Mouse (Mus musculus): ENCODE results near the gene Tmed2. TPM values are rescaled to one million over a fixed set of nuclear protein-coding genes. Genes with fewer than 3 reads are reported as not detected.

Tmed2 gene
- 125 and 160 TPM in 2 replicates for polyA plus RNA-seq (2012; rRNA removed; ENCODE audit: low replicate concordance)

DNA sequence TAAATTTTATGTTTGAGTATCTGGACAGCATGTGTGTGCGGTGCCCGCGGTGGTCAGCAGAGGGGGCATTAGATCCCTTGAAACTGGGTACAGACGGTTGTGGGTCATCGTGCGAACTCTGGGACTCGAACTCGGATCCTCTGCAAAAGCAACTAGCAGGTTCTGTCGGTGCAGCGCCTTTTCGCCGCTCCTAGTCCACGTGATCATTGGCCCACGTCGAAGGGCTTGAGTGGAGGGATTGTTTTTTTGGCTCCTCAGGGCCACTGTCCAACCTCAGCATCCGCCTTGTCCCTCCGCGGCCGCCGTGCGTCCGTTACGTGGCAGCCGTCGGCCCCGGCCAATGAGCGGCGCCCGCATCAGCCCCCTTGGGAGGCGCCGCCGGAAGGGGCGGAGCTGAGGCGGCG, at the start of gene Tmed2:
TSS of gene Tmed2 (plus strand) at position 313 of the 404 bp plus-strand sequence.

GRCm38 (mm10) chr5:124530655-124531582, 9.6 kb upstream of the Tmed2 start, which contains the start of gene Rilpl1:
TSS of gene Rilpl1 (minus strand) at chr5:124531391.

DNA sequence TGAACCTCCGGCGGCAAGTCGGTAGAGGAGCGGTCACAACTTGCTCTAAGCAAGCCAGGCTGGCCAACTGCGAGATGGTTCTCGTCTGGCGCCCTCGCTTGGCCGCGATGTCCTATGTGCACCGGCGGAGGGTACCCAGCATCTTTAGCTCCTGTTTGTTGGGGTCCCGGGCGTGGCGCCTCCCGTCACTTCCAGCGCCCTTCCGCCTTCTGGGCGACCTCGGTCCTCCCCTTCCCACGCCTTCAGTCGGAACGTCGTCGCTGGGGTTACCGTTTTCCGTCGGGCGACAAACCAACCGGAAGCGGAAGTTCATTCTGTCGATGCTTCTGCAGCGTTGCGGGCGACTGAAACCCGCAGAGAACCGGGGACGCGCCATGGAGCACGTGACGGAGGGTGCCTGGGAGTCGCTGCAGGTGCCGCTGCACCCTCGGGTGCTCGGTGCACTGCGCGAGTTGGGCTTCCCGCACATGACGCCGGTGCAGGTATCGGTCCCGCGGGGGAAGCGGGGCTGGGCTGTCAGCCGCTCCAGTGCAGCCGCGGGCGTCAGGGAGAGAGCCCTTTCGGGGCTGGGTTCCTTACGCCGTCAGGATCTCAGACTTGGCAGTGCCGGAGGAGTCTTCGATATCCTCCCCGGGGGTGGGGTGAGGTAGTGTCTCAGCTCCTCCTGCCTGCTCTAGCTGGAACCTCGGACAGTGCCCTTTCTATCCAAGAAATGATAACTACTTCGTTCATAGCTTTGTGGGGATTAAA, 12.2 kb downstream of the Tmed2 start, which contains the start of gene Ddx55:
TSS of gene Ddx55 (plus strand) at position 307 of the 750 bp plus-strand sequence.

DNA sequence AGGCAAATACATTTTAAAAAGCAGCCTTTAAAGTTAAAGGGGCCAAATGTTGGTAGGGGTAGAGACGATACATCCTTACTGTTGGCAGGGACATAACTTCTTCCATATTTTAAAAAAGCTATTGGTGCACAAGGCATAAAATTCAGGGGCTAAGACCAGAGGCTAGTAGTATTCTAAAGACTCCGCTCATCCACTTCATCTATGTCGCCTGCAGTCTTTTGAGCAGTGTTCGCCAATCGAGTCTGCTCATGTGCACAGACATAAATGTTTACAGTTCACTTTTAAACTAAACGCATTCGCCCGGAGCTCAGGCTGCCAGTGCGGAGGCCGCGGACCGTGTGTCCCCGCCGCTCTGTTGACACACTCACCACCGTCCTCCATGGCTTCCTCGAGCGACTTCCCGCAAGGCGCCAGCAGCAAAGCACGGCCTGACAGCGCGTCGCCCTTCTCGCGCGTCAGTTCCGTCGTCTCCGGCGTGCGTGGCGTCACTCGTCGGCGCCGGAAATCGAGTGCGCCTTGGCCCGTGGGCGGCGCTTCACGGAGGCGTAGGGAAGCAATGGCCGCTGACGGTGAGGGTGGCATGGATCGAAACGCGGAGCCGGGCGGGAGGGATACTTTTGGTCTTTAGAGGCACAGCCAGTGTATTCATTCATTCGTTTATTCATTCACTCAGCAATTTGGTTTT, 38.3 kb downstream of the Tmed2 start, which contains the start of the genes Eif2b1 and Gtf2h3:
TSS of gene Eif2b1 (minus strand) at position 499 of the 685 bp plus-strand sequence.
TSS of gene Gtf2h3 (plus strand) at position 508 of the 685 bp plus-strand sequence.

Other genes starting within 250 kb of the Tmed2 start
- 2.2 and 5.1 TPM in 2 replicates for gene Mphosph9, start 212.7 kb upstream of the Tmed2 start, polyA plus RNA-seq (2012; rRNA removed; ENCODE audit: low replicate concordance)
- gene 2810006K23Rik, start 212.6 kb upstream of the Tmed2 start, polyA plus RNA-seq (2012; rRNA removed; ENCODE audit: low replicate concordance), result 8.2 and 10.9 TPM in 2 replicates
- gene Cdk2ap1, start 177.6 kb upstream of the Tmed2 start, polyA plus RNA-seq (2012; rRNA removed; ENCODE audit: low replicate concordance), result 120 and 196 TPM in 2 replicates
- gene Sbno1, start 114.7 kb upstream of the Tmed2 start, polyA plus RNA-seq (2012; rRNA removed; ENCODE audit: low replicate concordance), result 13.3 and 22.5 TPM in 2 replicates
- gene Kmt5a, start 100.8 kb upstream of the Tmed2 start, polyA plus RNA-seq (2012; rRNA removed; ENCODE audit: low replicate concordance), result 84.6 and 114 TPM in 2 replicates
- 29.6 and 41.9 TPM in 2 replicates for gene Rilpl2, start 62.3 kb upstream of the Tmed2 start, polyA plus RNA-seq (2012; rRNA removed; ENCODE audit: low replicate concordance)
- 4.6 and 7.0 TPM in 2 replicates for gene Snrnp35, start 57.6 kb upstream of the Tmed2 start, polyA plus RNA-seq (2012; rRNA removed; ENCODE audit: low replicate concordance)
- 8.0 and 15.5 TPM in 2 replicates for gene Rilpl1, start 9.3 kb upstream of the Tmed2 start, polyA plus RNA-seq (2012; rRNA removed; ENCODE audit: low replicate concordance)
- gene Ddx55, start 12.2 kb downstream of the Tmed2 start, polyA plus RNA-seq (2012; rRNA removed; ENCODE audit: low replicate concordance), result 11.4 and 16.9 TPM in 2 replicates
- 29.8 and 37.8 TPM in 2 replicates for gene Eif2b1, start 38.4 kb downstream of the Tmed2 start, polyA plus RNA-seq (2012; rRNA removed; ENCODE audit: low replicate concordance)
- 37.5 and 65.8 TPM in 2 replicates for gene Gtf2h3, start 38.4 kb downstream of the Tmed2 start, polyA plus RNA-seq (2012; rRNA removed; ENCODE audit: low replicate concordance)
- 40.0 and 51.1 TPM in 2 replicates for gene Atp6v0a2, start 87.9 kb downstream of the Tmed2 start, polyA plus RNA-seq (2012; rRNA removed; ENCODE audit: low replicate concordance)
- gene Dnah10, start 184.4 kb downstream of the Tmed2 start, polyA plus RNA-seq (2012; rRNA removed; ENCODE audit: low replicate concordance), result 0.17 and 0.18 TPM in 2 replicates

Data from subcutaneous adipose tissue, adult 2 months (tissue).